Mouse (Mus musculus) cerebellum, adult 11 months (tissue): ENCODE measurements around the gene Zfpm1.
A peak's percentile ranks its signal among the peaks of the same experiment; 100 is the strongest.

Source experiments
- DNase-seq: peaks from one replicate; pipeline ENCODE4 v3.0.0; 2022

Gene Zfpm1

GRCm38 (mm10) chr8:122350309-122351089 is 68.6 kb downstream of the Zfpm1 start:
- DNase-seq, result no peak

- DNase-seq, result no peak
These were observed 72.2 kb downstream of the Zfpm1 start for GRCm38 (mm10) chr8:122354157-122354556.

DNA sequence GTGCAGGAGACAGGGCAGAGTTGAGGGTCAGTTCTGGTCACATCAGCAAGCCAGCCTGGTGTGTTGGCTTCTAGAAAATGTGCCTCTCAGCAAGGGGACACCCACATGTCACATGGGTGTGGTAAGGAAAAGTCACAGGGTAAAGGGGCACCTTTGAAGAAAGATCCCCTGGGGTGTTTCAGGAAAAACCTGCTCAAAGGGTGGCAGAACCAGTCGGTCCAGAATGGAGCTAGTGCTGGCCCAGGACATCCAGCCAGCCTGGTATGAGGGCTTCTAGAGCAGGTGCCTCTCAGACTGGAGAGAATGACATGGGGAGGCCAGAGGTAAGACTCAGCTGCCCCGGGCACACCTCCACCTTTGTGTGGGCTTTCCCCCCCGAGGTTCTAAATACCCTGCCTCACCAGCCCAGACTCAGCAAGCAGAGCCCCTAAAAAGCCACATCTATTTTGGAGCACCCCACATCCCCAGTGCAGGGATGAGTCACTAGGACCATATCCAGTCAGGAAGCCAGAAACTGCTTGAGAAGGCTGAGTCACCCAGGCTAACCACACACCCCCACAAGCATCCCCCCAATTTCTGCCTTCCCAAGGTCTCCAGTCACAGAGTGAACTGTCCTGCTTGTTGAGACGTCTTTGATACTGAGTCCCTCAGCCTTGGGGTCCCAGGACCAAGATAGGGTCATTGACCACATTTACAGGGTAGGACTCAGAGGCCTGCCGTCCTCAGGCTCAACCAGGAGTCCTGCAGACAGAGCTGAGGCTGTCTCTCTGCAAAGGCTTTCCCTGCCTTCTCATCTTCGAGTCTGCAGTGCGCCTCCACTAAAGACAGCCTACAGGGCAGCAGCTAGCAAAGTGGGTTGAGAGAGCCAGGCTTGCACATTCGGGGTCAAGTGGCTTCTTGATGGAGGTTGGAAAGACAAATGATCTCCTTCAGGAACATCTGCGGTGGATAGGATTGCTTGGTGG is 74.0 kb downstream of the Zfpm1 start:
- DNase-seq, result no peak

- DNase-seq, result no peak
These were observed 75.3 kb downstream of the Zfpm1 start for GRCm38 (mm10) chr8:122357202-122357601.

GRCm38 (mm10) chr8:122357641-122358040 is 75.7 kb downstream of the Zfpm1 start:
- no peak for DNase-seq

DNA sequence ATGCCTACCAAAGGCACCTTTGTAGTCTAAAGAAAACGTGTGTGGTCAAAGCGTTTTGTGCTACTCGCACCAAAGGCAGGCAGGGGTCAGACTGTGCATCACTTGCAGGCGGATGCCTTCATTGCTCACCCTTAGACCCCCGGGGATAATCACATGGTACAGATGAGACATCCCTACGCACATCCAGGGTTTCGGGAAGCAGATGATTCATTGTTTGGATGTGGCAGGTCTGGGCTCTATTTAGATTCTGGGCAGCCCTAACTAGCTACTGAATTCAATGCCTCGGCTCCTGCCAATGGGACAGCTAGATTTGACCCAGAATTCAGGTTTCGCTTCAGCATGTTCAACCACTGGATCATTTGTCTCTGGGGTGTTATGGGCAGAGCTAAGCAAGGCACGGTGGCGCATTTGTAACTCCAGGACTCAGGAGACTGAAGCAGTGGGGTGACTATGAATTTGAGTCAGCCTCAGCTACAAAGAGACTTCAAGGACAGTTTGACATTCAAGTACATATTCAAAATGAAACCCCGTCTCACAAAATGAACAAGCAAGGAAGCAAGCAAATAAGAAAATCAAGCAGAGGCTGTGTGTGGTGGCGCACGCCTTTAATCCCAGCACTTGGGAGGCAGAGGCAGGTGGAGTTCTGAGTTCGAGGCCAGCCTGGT is 77.3 kb downstream of the Zfpm1 start:
- no peak for DNase-seq

DNA sequence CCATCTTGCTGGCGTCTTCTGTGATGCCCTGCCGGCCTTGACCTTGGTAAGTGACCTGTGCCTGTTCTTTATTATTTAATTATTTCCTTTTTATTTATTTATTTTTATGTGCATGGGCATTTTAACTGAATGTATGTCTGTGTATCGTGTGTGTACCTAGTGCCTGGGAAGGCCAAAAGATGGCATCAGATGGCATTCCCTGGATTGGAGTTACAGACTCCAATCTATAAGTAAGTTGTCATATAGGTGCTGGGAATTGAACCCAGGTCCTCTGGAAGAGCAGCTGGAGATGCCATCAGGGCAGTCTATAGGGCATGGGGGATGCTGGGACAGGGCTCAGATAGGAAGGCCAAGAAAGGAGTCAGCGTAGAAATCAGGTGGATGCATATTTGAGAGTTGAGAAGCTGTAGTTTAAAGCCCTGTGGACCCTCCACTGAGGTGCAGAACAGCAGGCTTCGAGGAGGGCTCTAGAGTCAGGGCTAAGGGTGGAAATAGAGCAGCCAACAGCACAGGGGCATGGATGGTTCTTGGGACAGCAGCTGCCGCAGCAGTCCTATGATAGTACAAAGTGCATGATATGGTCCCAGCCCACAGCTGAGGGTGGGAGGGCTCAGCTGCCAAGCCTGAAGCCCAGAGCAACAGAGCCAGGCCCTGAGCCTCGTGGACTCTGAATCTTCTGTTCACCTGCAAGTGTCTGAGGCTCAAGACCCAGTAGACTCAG is 78.9 kb downstream of the Zfpm1 start, which contains the start of gene Trhr2:
Trhr2 (minus strand) TSS at position 51 of the 721 bp plus-strand sequence.
- no peak for DNase-seq

- DNase-seq, result no peak
These were observed 80.3 kb downstream of the Zfpm1 start for GRCm38 (mm10) chr8:122362271-122362670.

DNA sequence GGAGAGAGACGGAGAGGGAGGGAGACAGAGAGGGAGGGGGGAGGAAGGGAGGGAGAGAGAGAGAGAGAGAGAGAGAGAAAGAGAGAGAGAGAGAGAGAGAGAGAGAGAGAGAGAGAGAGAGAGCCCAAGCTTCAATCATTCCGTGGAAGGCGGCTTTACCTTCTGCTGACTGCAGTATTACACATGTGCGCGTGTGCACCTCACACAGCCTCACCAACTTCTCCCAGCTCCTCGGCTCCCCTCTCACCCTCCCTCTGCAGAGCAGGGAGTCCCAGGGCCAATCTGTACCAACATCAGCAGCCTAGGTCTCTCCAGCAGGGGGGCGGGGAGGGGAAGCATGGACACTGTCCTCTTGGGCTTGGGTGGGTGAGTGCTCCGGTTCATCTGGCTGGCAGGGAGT is 81.0 kb downstream of the Zfpm1 start:
- no peak for DNase-seq

- no peak for DNase-seq
These were observed 86.6 kb downstream of the Zfpm1 start for GRCm38 (mm10) chr8:122368494-122368893.

GRCm38 (mm10) chr8:122369665-122370064 is 87.7 kb downstream of the Zfpm1 start:
- DNase-seq, result peak; percentile 48

DNA sequence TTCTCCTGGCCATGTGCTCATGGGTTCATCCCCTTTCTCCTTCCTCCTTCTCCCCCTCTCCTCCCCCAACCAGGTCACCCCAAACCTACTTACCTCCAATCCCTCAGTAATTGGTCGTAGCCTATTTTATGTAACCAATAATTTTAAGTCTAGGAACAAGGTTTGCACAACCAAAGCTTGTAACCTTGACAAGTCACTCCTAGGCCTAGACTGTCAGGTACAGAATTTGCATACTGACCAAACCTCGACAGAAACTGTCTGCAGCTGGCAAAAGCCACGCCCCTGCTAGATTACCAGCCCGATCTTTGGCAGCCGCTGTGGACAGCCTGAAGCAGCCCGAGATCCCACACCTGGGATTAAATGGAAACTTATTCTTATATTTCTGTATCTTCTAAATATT is 89.8 kb downstream of the Zfpm1 start:
- DNase-seq, result no peak

- DNase-seq, result no peak
These were observed 93.4 kb downstream of the Zfpm1 start for GRCm38 (mm10) chr8:122375320-122375719.

DNA sequence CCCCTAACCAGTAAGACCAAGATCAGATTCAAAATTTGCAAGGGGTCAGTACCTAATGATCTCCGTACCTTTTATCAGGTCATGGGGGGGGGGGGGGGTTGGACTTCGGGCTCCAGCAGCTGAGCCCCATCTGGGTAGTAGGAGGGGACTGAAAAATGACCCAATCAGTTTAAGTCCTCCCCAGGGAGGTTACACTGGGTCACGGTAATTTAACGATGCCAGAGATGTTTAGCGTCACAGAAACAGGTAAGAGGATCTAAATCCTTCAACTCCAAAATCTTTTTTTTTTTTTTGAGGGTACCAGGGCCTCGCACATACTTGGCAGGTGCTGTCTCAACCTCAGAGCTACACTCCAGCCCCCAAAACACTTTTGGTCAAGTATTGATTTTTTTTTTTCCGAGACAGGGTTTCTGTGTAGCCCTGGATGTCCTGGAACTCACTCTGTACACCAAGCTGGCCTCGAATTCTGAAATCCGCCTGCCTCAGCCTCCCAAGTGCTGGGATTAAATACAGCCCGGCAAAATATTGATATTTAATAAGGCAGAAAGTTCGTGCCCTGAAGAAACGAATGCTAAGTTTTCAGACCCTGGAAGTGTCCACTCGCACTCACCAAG is 93.9 kb downstream of the Zfpm1 start:
- DNase-seq, result no peak

GRCm38 (mm10) chr8:122376365-122377231 is 94.7 kb downstream of the Zfpm1 start, which contains the start of gene Zc3h18:
Gene Zc3h18, plus strand, starts transcription at chr8:122376609.
- peak; percentile 100 for DNase-seq

DNA sequence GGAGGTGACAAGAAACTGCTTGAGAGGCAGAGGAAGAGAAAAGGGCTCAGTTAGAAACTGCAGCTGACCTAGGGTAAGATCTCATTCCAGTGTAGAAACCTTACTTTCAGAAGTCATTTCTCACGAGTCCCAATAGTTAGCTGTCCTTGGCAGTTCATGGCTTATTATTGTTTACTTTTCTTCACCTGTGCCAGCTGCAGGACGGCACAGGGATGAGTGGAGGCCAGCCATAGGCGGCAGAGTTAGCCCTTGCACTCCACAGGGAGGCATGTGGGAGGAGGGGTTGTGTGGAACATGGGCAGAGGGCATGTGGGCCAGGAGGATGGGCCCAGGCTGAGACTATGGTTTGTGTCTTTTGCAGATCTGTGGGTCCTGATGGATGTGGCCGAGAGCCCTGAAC is 101.1 kb downstream of the Zfpm1 start:
- no peak for DNase-seq
